Mouse (Mus musculus) lung, embryonic 14.5 days (tissue): ENCODE results near the gene Retreg3. TPM values are rescaled to one million over a fixed set of nuclear protein-coding genes. Genes with fewer than 3 reads are reported as not detected.

Experiments used
- ATAC-seq: fragments of 200-750 bp; cut with Nextera tagmentation; 2 replicates; pipeline ENCODE4 v1.8.0; 2017; ENCODE audit warnings: mild to moderate bottlenecking, moderate TSS enrichment, moderate library complexity; ENCODE audit not compliant: insufficient read depth
- DNase-seq: peaks from one replicate; pipeline ENCODE4 v3.0.0-alpha.2; 2015
- H3K27ac ChIP-seq: fragments of 300-500 bp; sonication (generic); 2 replicates; pipeline ENCODE4 v1.5.1; 2014; ENCODE audit warnings: low read depth, mild to moderate bottlenecking, moderate library complexity
- H3K27me3 ChIP-seq: fragments of 300-500 bp; sonication (generic); 2 replicates; pipeline ENCODE4 v1.6.1; 2014; ENCODE audit warnings: low read length, control low read depth; ENCODE audit not compliant: insufficient read depth
- H3K36me3 ChIP-seq: fragments of 300-500 bp; sonication (generic); 2 replicates; pipeline ENCODE4 v1.6.1; 2014; ENCODE audit warnings: control low read depth; ENCODE audit not compliant: insufficient read depth
- H3K4me1 ChIP-seq: fragments of 300-500 bp; sonication (generic); 2 replicates; pipeline ENCODE4 v1.6.1; 2014; ENCODE audit warnings: antibody characterized with exemption, control low read depth; ENCODE audit not compliant: insufficient read depth
- H3K4me2 ChIP-seq: fragments of 300-500 bp; sonication (generic); 2 replicates; pipeline ENCODE4 v1.6.1; 2014; ENCODE audit warnings: mild to moderate bottlenecking
- H3K4me3 ChIP-seq: fragments of 300-500 bp; sonication (generic); 2 replicates; pipeline ENCODE4 v1.5.1; 2014; ENCODE audit warnings: low read depth, low read length
- H3K9ac ChIP-seq: fragments of 300-500 bp; sonication (generic); 2 replicates; pipeline ENCODE4 v1.6.1; 2014
- H3K9me3 ChIP-seq: fragments of 300-500 bp; sonication (generic); 2 replicates; pipeline ENCODE4 v1.6.1; 2016; ENCODE audit warnings: low read depth, low read length, control low read depth
- CTCF ChIP-seq: IDR thresholded peaks from 2 replicates; pipeline ENCODE4 v1.5.1; 2016; ENCODE audit warnings: antibody characterized with exemption, low read depth
- WGBS: fragments of 180-500 bp; shearing (Covaris S2); extraction: QIAGEN DNeasy Blood & Tissue Kit; methylation state at CpG from one replicate; pipeline ENCODE4 v1.1.7; 2014; 5-methylcytosine and 5-hydroxymethylcytosine counted together
- polyA plus RNA-seq: library from polyadenylated mRNA; unstranded; fragments of >200 nt; fragmentation: Nextera tagmentation; extraction: Ambion mirVana; gene quantifications from 2 replicates; pipeline ENCODE4 v1.2.1, GENCODE M21; 2014

Retreg3 gene
- polyA plus RNA-seq, 1 experiment from 2014 or later = 9.3 TPM

DNA sequence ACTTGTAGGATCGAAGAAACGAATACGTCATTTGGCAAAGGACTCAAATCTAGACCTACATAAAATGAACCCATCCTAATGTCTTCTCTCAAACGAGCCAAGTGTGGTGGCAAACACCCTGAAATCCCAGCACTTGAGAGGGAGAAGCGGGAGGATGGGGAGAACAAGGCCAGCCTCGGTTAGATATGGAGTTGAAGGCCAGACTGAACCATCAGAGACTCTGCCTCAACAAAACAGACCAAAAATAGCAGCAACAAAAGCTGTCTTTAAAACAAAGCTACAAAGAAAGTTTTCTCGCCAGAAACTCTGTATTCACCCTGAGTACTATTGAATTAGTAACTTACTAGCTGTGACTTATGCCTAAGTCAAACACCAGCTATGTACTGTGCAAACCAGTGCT lies 17.3 kb upstream of the Retreg3 start:
- Histone ChIP-seq H3K9me3 (no peaks in the 10 kb centered on the region), H3K27ac (peak overlapping the region; percentile 3; the same call in 1 of the 2 replicates), H3K4me3 (no peak overlapping the region), H3K9ac (no peak overlapping the region), H3K36me3 (no peaks in the 10 kb centered on the region), H3K4me1 (peaks cover 11% of the 10 kb centered on the region), H3K27me3 (peaks cover 9% of the 10 kb centered on the region; the same call in 1 of the 2 replicates), H3K4me2 (no peak overlapping the region)
- TF ChIP-seq CTCF = no peak
- ATAC-seq = no peak
- 59% methylated on average over 7 of the region's 7 CpGs for WGBS
- DNase-seq = no peak

DNA sequence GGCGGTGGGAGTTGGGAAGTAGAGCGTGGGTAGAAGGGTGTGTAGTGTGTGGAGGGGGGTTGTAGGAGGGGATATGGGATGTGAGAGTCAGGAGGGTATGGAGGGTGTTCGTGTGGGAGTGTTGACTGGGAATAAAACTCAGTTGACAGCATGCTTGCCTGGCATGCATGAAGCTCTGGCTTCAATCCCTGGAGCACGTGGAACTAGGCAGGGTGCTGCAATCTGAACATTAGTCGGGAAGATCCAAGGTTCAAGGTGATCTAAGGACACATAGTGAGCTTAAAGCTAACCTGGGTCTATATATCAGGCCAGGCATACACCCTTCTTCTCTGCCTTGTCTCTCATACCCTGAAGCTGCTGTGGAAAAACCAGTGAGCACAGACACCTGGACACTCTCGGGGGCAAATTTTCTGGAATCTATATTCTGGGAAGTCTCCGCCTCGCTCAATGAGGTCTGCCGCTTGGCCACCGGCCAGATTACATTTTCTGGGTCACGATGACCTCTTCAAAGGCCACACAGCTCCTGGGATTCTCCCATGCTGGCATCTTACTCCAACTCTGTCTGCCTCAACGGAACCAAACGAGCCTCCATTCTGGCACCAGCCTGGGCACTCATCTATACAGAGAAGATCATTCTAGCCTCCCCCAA lies 14.6 kb upstream of the Retreg3 start:
- 0 out of 2 replicates have a peak, but pooled peaks cover under 1% of the 10 kb centered on the region for H3K27me3 ChIP-seq
- H3K27ac ChIP-seq = no peak overlapping the region
- H3K9me3 ChIP-seq = no peaks in the 10 kb centered on the region
- DNase-seq = no peak
- no peak overlapping the region for H3K9ac ChIP-seq
- no peak for ATAC-seq
- no peak overlapping the region for H3K4me2 ChIP-seq
- peaks cover 5% of the 10 kb centered on the region; the same call in 1 of the 2 replicates for H3K4me1 ChIP-seq
- TF ChIP-seq CTCF = no peak
- WGBS = 70% methylated on average over 13 of the region's 13 CpGs
- no peak overlapping the region for H3K4me3 ChIP-seq
- no peaks in the 10 kb centered on the region for H3K36me3 ChIP-seq

DNA sequence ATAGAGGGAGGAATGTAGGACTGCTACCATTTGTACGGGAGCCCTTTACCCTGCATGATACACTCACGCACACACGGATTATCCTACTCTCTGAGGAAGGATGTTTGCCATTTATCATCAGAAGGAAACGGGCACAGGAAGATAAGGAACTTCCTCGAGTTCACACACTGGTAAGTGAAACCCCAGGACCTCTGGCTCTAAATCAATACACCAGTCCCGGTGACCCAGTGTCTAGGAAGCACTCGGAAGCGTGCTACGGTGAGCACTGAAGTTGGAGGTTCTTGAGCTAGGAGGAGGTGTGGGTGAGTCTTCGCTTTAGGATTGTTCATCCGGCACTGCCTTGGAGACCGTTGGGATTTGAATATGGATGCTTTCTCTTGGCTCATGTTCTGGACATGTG lies 13.3 kb upstream of the Retreg3 start:
- Histone ChIP-seq H3K4me2 (no peak overlapping the region), H3K27me3 (no peaks in the 10 kb centered on the region), H3K9me3 (no peaks in the 10 kb centered on the region), H3K4me3 (no peak overlapping the region), H3K9ac (no peak overlapping the region), H3K27ac (no peak overlapping the region), H3K36me3 (no peaks in the 10 kb centered on the region), H3K4me1 (no peaks in the 10 kb centered on the region)
- ATAC-seq = no peak
- 47% methylated on average over 12 of the region's 12 CpGs for WGBS
- peak; percentile 37 for DNase-seq
- no peak for TF ChIP-seq CTCF

DNA sequence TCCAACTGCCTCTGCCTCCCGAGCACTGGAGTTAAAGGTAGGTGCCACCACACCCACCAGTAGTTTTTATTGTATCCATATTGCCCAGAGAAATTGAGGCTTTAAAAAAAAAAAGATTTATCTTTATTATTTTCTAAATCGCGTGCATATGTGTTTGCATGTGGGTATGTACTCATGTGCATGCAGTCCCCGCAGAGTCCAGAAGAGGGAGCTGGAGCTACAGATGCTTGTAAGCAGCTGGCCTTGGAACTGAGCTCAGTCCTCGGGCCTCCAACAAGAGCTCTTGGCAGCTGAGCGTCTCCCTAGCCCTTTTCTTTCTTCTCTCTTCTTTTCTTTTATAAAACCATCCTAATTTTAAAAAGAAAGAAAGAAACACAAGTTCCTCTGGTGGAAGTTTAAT lies 12.0 kb upstream of the Retreg3 start:
- Histone ChIP-seq H3K9me3 (no peaks in the 10 kb centered on the region), H3K27me3 (no peaks in the 10 kb centered on the region), H3K9ac (no peak overlapping the region), H3K4me2 (no peak overlapping the region), H3K27ac (no peak overlapping the region), H3K4me1 (no peaks in the 10 kb centered on the region), H3K36me3 (peaks cover under 1% of the 10 kb centered on the region; the same call in 1 of the 2 replicates), H3K4me3 (no peak overlapping the region)
- WGBS = 86% methylated on average over 6 of the region's 6 CpGs
- DNase-seq (peak; percentile 69), ATAC-seq (no peak)
- peak; percentile 51 for TF ChIP-seq CTCF

DNA sequence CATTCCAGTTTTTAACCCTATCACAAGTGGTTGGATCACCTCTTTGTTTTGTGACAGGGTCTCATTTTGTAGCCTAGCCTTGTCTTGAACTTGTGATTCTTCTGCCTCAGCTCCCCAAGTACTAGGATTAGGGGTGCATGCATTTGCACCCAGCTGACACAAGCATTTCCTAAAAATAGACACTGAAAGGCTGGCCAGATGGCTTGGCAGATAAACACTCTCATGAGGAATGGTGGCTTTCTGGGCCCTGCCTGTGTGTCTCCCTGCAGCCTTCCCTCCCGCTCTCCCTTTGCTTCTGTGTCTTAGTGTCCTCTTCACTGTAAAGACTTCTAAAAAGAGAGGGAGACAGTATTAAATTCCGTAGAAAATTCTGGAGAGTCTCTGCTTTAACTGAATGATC lies 11.5 kb upstream of the Retreg3 start:
- Histone ChIP-seq H3K27me3 (no peaks in the 10 kb centered on the region), H3K4me3 (no peak overlapping the region), H3K4me2 (no peak overlapping the region), H3K27ac (no peak overlapping the region), H3K9ac (no peak overlapping the region), H3K9me3 (no peaks in the 10 kb centered on the region), H3K36me3 (peaks cover 5% of the 10 kb centered on the region), H3K4me1 (no peaks in the 10 kb centered on the region)
- ATAC-seq = no peak
- DNase-seq = no peak
- TF ChIP-seq CTCF = no peak
- 89% methylated on average over 2 of the region's 2 CpGs for WGBS

DNA sequence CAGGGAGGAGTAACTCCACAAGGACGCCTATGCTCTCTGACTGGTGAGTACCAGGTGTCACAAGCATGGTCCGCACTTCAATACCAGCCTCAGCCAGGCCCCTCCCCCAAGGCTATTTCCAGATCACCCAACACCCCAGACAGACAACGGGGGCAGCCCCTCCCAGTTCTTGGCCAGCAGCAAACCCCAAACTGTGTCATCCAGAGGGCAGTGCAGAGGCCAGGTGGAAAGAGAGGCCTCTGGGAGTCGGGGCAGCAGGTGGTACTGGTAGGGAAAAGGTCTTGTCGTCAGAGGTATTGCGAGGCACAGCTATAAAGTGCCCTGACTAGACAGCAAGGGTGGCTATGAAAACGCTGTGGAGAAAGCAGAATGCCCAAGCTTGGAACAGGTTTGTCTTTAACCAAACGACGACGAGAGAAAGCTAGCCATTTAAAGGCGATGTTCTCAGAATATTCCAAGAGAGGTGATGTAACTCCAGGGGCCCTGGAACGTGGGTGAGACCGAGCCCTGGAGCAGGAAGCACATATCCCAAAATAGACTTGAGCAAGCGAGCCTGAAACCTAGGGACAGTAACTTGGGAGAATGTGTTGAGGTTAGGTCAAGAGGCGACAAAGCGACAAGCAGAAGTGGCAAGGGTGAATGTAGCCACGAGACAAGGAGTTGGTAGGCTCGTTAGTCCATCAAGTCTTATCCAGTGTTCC lies 10.5 kb upstream of the Retreg3 start:
- H3K27me3 ChIP-seq = no peaks in the 10 kb centered on the region
- H3K4me2 ChIP-seq = no peak overlapping the region
- H3K36me3 ChIP-seq = peaks cover 15% of the 10 kb centered on the region
- H3K27ac ChIP-seq = peak overlapping the region; percentile 36; the same call in 1 of the 2 replicates
- no peak for ATAC-seq
- 34% methylated on average over 18 of the region's 18 CpGs for WGBS
- no peak for TF ChIP-seq CTCF
- H3K9me3 ChIP-seq = no peaks in the 10 kb centered on the region
- no peak overlapping the region for H3K9ac ChIP-seq
- H3K4me3 ChIP-seq = no peak overlapping the region
- no peak for DNase-seq
- no peaks in the 10 kb centered on the region for H3K4me1 ChIP-seq

DNA sequence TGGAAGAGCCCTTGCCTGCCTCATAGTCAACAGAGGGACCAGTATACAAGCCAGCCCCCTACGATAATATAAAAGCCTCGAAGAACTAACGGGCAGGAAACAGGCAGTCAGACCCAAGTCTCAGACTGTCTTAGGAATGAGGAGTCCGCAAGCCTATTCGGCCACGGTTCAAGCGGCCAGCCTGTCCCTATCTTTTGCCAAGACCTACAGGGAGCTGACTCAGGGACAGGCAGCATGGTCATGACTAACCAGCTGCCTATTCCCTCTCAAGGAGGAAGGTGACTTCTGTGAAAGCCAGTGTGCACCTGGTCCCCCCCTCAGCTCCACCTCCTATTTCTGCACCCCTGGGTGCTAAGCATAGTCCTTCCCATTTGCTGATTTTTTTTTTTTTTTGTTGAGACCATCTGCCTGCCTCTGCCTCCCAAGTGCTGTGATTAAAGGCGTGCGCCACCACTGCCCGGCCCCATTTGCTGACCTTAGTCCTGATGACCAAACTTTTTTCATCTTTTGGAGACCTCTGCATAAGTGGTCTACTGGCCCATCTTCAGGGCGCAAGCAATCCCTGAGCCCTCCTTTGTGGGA lies 9.4 kb upstream of the Retreg3 start:
- no peak overlapping the region for H3K9ac ChIP-seq
- no peaks in the 10 kb centered on the region for H3K9me3 ChIP-seq
- WGBS = 77% methylated on average over 11 of the region's 11 CpGs
- no peaks in the 10 kb centered on the region for H3K4me1 ChIP-seq
- H3K4me2 ChIP-seq = no peak overlapping the region
- no peak for DNase-seq
- no peak for ATAC-seq
- TF ChIP-seq CTCF = no peak
- H3K4me3 ChIP-seq = no peak overlapping the region
- H3K36me3 ChIP-seq = peaks cover 20% of the 10 kb centered on the region
- no peak overlapping the region for H3K27ac ChIP-seq
- H3K27me3 ChIP-seq = no peaks in the 10 kb centered on the region
